Mouse (Mus musculus) liver, adult 2 months (tissue): ENCODE data around the gene Tti1.

Experiments
- CTCF ChIP-seq: fragments of 200-500 bp; IDR thresholded peaks from 2 replicates; pipeline ENCODE4 v1.5.1; 2011; ENCODE audit warnings: low read depth, low read length, control low read depth
- POLR2A ChIP-seq: fragments of 200-500 bp; IDR thresholded peaks from 2 replicates; pipeline ENCODE4 v1.6.1; 2011; ENCODE audit warnings: low read length, control low read depth; ENCODE audit not compliant: insufficient read depth; ENCODE audit errors: extremely low read depth

DNA sequence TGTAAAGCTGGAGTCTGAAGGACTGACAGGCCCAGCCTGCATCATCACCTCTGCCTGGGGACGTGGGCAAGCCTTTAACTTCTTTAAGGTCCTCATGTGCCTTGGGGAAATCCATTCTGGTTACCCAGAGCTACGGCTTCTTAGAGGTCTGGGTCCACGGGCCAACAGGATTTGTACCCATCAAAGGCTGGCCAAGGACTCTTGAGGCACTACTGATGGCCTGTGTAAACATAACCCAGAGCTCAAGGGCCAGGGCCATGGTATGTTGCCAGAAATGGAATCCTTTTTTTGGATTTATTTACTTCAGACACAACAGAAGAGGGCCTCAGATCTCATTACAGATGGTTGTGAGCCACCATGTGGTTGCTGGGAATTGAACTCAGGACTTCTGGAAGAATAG lies 45.5 kb downstream of the Tti1 start:
- no peak for TF ChIP-seq CTCF
- TF ChIP-seq POLR2A = no peak
